11 mouse cellular contexts compared by ENCODE assay signal in genomic region chr7:130948563-130949208, GRCm38 (mm10). TPM values are rescaled to one million over a fixed set of nuclear protein-coding genes. Genes with fewer than 3 reads are reported as not detected.
A peak's percentile ranks its signal among the peaks of the same experiment; 100 is the strongest.
DNase-seq lines count a peak whose midpoint lies in the region; ATAC-seq and TF ChIP-seq lines count a peak whose summit lies in the region.
"Had no signal": no experiment of that assay in that cellular context is flagged by ENCODE, and none has a peak within 500 bp of the region (broad histone marks: within the 10 kb centered on the region; RNA-seq: fewer than 3 reads in every experiment).

No protein-coding gene starts in this region.

- H3K4me1 ChIP-seq in lung, embryonic 15.5 days = peaks cover 15% of the 10 kb centered on the region
- peaks cover 46% of the 10 kb centered on the region for H3K4me1 ChIP-seq in heart, embryonic 12.5 days (replicated peaks)
- H3K4me1 ChIP-seq: forebrain, embryonic 12.5 days; midbrain, embryonic 15.5 days had no signal

- no peaks in the 10 kb centered on the region for H3K36me3 ChIP-seq in lung, embryonic 15.5 days
- no peaks in the 10 kb centered on the region; the same call in 1 of the 2 replicates for H3K36me3 ChIP-seq in heart, embryonic 12.5 days
- peaks cover 8% of the 10 kb centered on the region for H3K36me3 ChIP-seq in myocyte (ENCODE audit: control insufficient read depth, insufficient read depth)
- H3K36me3 ChIP-seq: forebrain, embryonic 12.5 days; midbrain, embryonic 15.5 days had no signal

- H3K79me2 ChIP-seq in myocyte (ENCODE audit: control insufficient read depth, insufficient read depth) = peaks cover 44% of the 10 kb centered on the region

- peak overlapping the region; percentile 29; the same call in 1 of the 2 replicates for H3K4me2 ChIP-seq in lung, embryonic 15.5 days
- peak overlapping the region; percentile 58 for H3K4me2 ChIP-seq in heart, embryonic 12.5 days
- peak overlapping the region; percentile 81 for H3K4me2 ChIP-seq in myocyte (ENCODE audit: low read depth)
- H3K4me2 ChIP-seq: forebrain, embryonic 12.5 days; midbrain, embryonic 15.5 days had no signal

- H3K9ac ChIP-seq in lung, embryonic 15.5 days = no peak overlapping the region
- 0 out of 2 replicates have a peak overlapping the region, but pooled peaks have one; percentile 20 for H3K9ac ChIP-seq in heart, embryonic 12.5 days
- H3K9ac ChIP-seq: forebrain, embryonic 12.5 days; midbrain, embryonic 15.5 days had no signal

- H3ac ChIP-seq in myocyte (ENCODE audit: control insufficient read depth, insufficient read length) = no peak overlapping the region

- peak overlapping the region; percentile 56 for H3K27ac ChIP-seq in lung, embryonic 15.5 days
- H3K27ac ChIP-seq in heart, embryonic 12.5 days (ENCODE audit: poor library complexity, severe bottlenecking) = peak overlapping the region; percentile 96
- H3K27ac ChIP-seq: forebrain, embryonic 12.5 days; midbrain, embryonic 15.5 days had no signal

- intact Hi-C loops in heart, postnatal 14 days (cut with DNase I) = no loop called here

- ATAC-seq in lung, embryonic 15.5 days (ENCODE audit: borderline replicate concordance, extremely low read depth, low FRiP score, low TSS enrichment) = no peak; the same call in 1 of the 2 replicates
- peak; percentile 80 for ATAC-seq in heart, embryonic 12.5 days (ENCODE audit: insufficient number of reproducible peaks, low FRiP score)
- ATAC-seq: midbrain, embryonic 15.5 days had no signal

- TF ChIP-seq POLR2A in myocyte (IDR thresholded peaks at IDR 0.05; ENCODE audit: insufficient read length, low read depth) = no peak

- H3K9me3 ChIP-seq in lung, embryonic 15.5 days = no peaks in the 10 kb centered on the region
- no peaks in the 10 kb centered on the region for H3K9me3 ChIP-seq in heart, embryonic 12.5 days (replicated peaks)
- H3K9me3 ChIP-seq: forebrain, embryonic 12.5 days; midbrain, embryonic 15.5 days had no signal

- no peak overlapping the region for H3K4me3 ChIP-seq in lung, embryonic 15.5 days
- 0 out of 2 replicates have a peak overlapping the region, but pooled peaks have one; percentile 3 for H3K4me3 ChIP-seq in heart, embryonic 12.5 days
- H3K4me3 ChIP-seq in myocyte = no peak overlapping the region
- H3K4me3 ChIP-seq: forebrain, embryonic 12.5 days; midbrain, embryonic 15.5 days had no signal

- H3K27me3 ChIP-seq in lung, embryonic 15.5 days = no peaks in the 10 kb centered on the region
- H3K27me3 ChIP-seq in heart, embryonic 12.5 days (replicated peaks) = no peaks in the 10 kb centered on the region
- H3K27me3 ChIP-seq in myocyte (ENCODE audit: control insufficient read depth, insufficient read depth, insufficient read length) = no peaks in the 10 kb centered on the region
- H3K27me3 ChIP-seq: forebrain, embryonic 12.5 days; midbrain, embryonic 15.5 days had no signal

- WGBS in lung, embryonic 15.5 days = 43% methylated on average over 5 of the region's 5 CpGs
- WGBS in heart, embryonic 12.5 days = 28% methylated on average over 5 of the region's 5 CpGs

- peak; percentile 50 to 55 for DNase-seq in heart, adult 18-20 months
- DNase-seq in heart, postnatal 14 days = no peak
- no peak for DNase-seq in lung, postnatal 36 days
- no peak for DNase-seq in left cerebral cortex, adult 11 months (ENCODE audit: low spot score)
- no peak for DNase-seq in urinary bladder, postnatal 10 days (ENCODE audit: low spot score)
- DNase-seq: thymus, adult 2 months had no signal

TF ChIP-seq in myocyte, 11 proteins besides CTCF, POLR2A, EP300 and RAD21:
- TF ChIP-seq MYOD1 (IDR thresholded peaks at IDR 0.05; ENCODE audit: control insufficient read depth in 1 of 3, insufficient read length in 2 of 3, low read depth in 2 of 3) = peak; percentile 17 to 49 (median 28)
- no peak for TF ChIP-seq TCF3 (IDR thresholded peaks at IDR 0.05; ENCODE audit: insufficient read length, low read depth)
- TF ChIP-seq MAX (IDR thresholded peaks at IDR 0.05; ENCODE audit: low read depth) = no peak
- TF ChIP-seq MYOG (IDR thresholded peaks at IDR 0.05; ENCODE audit: control insufficient read depth in 1 of 3, insufficient read depth in 1 of 3, insufficient read length in 2 of 3, low read depth in 2 of 3) = peak in 2 of 3 experiments; percentile 39 to 63
- TF ChIP-seq REST (IDR thresholded peaks at IDR 0.05; ENCODE audit: insufficient read depth, insufficient read length) = no peak
- TF ChIP-seq E2F4 (IDR thresholded peaks at IDR 0.05; ENCODE audit: insufficient read depth) = no peak
- no peak for TF ChIP-seq USF1 (IDR thresholded peaks at IDR 0.05; ENCODE audit: low read depth)
TF ChIP-seq in myocyte: peak in this region for 2.

RNA-seq across cellular contexts. Expression of gene Htra1, which starts 12.8 kb away (rescaled TPM):
- 100 to 1,000 TPM; 109 to 122 TPM for total RNA-seq in heart, adult 18-20 months (2021)
- 100 to 1,000 TPM; 151 to 162 TPM for total RNA-seq in heart, postnatal 14 days (2021)
- 58.0 and 59.7 TPM in 2 replicates for polyA plus RNA-seq in lung, embryonic 15.5 days (2015; fragmentation: Nextera tagmentation; extraction: Ambion mirVana)
- polyA plus RNA-seq in heart, embryonic 12.5 days (2016; fragmentation: Nextera tagmentation; extraction: Ambion mirVana) = 72.8 and 75.2 TPM in 2 replicates
- polyA plus RNA-seq in myocyte (2012; fragmentation: generic; extraction: Trizol) = 176 TPM

Comparison
In these comparisons a context has a peak if more than half of its experiments do, and no peak if none do; other contexts are left out.
1. DNase-seq: peak in heart, adult 18-20 months (2 of 2); none in heart, postnatal 14 days (0 of 2), lung, postnatal 36 days (single experiment), left cerebral cortex, adult 11 months (single experiment) and urinary bladder, postnatal 10 days (single experiment).
2. H3K4me2 ChIP-seq: peak in every context shown above with its lines; median percentile 81 in myocyte; 58 in heart, embryonic 12.5 days; 29 in lung, embryonic 15.5 days.